Mouse (Mus musculus): Measurements from ENCODE around the gene Kel. TPM values are rescaled to one million over a fixed set of nuclear protein-coding genes. Genes with fewer than 3 reads are reported as not detected.

The Kel gene
- total RNA-seq (2021), result 1 to 10 TPM in 1 of 2 experiments, not detected in 1; 2.3 TPM
- long read RNA-seq, experiment 1, partial matches to known transcripts, result 0 of 1 reads
- long read RNA-seq, experiment 1, other reads (novel, unspliced or antisense), result 1 of 1 reads
- long read RNA-seq, experiment 2, result 0 reads

DNA sequence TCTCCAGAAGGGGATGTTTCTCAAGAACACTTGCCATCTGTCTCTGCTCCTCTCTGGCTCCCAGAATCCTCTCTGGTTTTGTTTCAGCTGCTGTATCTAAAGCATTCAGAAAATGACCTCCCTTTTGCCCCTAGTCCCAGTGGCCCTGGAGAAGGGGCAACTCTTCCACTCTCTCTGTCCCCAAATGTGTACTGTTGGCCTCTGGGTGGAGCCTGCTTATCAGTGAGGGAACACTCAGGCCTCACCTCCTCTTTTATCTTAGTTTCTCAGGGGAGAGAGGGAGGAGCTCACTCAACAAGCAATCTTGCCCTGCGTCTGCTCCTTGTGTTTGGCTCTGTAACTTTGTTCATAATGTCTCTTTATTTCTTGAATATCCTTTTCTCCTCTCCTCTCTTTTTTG is at the start of gene Kel:
Gene Kel (minus strand): TSS at position 217 of the 400 bp plus-strand sequence.
- DNase-seq, result no peak

DNA sequence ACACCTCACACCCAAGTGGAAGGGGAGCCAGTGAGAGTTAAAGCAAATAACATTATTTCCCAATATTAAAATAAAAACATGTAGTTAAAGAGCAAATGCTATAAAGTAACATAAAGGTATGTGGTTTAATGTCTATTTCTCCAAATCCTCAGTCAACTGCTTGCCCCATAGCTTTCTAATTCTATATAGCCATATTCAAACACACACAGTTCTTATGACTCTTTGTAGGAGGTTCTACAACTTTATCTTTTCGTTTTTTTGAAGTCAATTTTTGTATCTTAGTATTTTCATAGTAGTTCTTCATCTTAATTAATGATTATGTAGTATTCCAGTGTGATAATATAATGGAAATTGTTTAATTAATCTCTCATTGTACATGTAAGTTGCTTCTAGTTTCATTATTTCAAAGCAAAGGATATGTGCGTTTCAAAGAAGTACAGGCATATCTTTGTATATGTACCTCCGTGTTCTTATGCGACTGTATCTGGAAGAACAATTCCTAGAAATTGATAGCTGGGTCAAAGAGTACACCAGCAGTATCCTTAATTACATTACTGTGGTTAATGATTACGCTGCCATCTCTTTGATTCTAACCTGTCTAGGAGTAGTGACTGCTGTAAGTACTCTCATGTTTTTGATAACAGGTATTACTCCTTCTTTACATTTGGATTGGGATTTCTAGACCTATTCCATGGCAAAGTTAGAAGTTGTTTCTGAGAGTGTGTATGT is 40.7 kb upstream of the Kel start:
- no peak for DNase-seq

DNA sequence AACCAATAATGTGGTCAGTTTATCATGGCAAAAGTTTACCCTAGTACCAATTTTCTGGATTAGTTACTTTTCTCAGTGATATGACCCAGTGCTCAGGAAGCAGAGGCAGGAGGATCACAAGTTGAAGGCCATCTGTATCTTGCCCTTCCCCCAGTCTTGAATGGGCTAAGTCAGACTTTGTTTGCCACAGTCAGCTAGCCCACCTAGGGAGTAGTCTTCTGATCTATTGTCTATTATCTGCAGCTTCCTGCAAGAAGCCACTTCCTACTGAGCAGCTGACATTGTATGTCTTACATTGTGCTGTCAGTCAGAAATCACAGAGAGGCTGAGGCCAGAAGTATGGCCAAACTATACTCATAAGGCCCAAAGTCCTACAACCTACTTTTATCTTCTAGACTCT is 37.0 kb upstream of the Kel start:
- DNase-seq, result no peak

DNA sequence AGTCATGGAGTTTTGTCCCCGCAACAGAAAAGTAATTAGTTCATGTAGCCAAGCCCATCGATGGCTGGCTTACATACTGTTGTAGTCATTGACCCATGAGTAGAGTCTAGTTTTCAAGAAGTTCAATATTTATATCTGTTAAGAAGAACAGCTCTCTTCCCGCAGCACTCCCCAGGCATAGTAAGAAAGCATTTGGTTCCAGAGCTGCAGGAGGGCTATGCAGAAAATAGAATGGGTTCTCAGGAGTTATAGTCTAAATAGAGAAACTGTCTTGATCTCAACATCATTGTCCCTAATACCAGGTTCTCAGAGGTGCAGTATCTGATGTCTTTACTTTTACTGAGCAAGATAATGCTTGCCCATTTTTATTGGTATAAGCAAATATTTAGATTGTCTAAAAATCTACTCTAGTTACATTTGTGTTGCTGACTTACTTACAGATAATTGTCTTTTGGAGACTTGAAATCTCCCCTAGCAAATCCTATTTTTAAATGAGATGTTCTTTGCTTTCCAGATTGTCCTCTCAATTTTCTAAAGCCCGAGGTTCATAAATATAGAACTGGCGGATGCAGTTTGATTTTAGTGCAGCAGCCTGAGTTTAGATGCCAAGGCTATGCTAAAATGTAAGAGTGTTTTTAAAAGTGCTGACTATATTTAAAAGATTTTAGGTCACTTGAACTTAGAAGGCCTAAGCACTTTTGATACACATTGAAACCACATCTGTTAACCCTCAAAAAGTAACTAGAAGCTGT is 30.8 kb upstream of the Kel start:
- no peak for DNase-seq

DNA sequence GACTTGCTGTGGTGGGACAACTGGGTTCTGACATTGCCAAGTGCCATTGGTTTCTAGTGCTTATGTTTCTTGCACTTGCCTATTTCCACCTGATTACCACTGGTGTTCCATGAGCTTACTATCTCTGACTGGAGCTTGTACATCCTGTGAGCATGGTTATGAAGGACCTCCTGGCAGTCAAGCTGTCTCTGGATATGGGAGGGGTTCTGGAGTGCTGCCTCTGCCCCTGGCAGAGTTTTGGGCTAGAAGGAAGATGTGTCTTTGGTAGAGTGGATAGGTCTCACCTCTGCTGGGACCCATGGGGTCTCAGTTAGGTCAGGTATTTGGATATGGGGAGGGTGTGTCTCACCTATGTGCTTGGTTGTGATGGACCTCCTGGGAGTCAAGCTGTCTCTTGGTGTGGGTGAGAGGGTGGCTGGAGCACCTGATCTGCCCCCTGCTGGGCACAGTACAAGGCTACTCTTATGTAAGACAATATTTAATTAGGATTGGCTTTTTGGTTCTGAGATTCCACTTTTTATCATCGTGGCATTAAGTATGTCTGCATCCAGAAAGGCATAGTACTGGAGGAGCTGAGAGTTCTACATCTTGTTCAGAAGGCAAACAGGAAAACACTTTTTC is 24.0 kb upstream of the Kel start:
- no peak for DNase-seq

DNA sequence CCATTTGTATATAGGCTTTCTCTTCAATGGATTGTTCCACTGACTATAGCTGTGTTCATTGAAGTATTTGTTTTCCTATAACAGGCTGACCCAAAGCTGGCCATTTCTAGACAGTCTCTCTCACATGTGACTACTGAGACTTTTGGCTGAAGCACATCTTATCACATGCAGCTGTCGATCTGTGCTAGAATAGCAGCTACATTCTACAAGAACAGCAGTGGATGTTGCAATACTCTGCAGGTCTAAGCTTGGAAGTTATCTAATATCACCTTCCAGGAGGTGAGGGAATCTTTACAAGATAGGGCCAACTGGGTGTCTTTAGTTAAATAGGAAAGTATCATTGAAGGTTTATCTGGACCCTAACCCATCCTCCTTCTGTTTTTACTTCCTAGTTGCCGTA is 17.3 kb upstream of the Kel start:
- no peak for DNase-seq

DNA sequence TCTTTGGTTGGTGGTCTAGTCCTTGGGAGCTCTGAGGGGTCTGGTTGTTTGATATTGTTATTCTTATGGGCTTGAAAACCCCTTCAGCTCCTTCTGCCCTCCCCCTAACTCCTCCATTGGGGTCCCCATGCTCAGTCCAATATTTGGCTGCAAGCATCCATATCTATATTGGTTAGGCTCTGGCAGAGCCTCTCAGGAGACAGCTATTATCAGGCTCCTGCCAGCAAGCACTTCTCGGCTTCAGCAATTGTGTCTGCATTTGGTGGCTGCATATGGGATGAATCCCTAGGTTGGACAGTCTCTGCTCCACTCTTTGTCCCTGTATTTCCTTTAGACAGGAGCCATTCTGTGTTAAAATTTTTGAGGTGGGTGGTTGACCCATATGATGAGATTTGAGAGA is 6.1 kb upstream of the Kel start:
- DNase-seq, result no peak

DNA sequence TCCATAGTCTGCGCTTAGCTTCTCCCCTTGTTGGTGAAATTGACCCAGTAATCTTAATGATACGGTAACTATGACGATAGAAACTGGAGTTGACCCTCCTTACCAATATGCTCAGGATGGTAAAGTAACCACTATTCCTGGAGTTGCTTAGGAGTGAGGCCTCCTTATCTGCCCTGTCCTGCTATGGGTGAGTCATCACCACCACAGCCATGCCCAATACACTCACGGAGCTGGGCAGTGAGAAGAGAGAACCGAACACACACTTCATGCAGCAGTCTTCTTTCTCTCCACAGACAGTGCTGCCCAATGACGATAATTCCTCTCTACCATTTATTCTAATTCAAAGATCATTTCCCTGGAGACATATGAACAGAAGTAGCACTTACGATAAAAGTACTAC is 2.1 kb upstream of the Kel start:
- DNase-seq, result no peak

DNA sequence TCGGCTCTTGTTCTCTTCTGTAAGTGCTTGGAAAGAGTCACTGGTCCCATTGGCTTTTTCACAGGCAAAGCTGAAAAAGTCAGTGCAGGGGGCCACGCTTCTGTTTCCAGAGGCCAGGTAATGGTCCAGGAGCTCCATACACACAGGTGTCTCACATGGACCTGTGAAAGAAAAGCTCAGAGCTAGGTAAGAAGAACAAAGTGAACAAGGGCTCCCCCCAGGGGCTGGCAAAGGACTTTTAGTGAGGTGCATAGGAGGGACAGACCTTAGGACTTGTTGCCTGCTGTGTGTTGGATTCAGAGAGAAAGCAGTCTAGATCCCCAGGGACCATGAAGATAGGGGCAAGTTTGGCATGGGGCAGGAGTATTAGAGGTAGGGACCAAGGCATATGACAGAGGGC is 1.2 kb downstream of the Kel start:
- DNase-seq, result no peak

DNA sequence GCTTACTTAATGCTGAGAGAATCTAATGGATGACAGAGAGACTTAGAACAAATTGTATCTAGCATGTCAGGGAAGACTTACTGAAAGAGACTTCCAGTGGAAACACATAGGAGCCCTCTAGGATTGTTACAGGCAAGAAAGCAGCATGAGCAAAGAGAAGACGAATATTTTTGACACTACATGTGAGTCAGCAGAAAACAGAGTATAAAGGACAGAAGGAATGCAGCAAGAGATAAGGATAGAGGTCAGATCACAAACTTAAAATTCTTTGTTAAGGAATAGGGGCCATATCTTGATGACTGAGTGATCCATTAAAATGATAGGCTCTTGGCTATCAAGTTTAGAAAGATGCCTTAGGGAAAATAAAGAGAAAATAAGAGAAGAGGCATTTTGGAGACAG is 2.9 kb downstream of the Kel start:
- DNase-seq, result no peak

DNA sequence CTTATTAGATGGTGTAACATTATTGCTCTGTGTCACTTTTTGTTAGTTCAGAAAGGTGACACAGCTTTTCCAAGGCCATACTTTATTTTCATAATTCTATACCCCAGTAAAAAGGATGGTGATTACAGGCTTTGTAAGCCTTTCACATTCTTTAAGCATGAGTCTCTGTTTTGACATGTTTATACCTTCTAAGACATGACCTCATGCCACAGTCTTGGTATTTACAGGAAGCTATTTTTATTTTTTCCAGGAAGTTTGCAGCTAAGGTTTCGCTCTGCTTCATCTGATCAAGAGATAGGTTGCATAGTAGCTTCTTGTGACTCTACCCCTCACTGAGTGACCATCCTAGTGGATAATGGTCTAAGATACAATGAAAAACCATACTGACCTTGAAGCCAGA is 9.7 kb downstream of the Kel start:
- DNase-seq, result no peak

DNA sequence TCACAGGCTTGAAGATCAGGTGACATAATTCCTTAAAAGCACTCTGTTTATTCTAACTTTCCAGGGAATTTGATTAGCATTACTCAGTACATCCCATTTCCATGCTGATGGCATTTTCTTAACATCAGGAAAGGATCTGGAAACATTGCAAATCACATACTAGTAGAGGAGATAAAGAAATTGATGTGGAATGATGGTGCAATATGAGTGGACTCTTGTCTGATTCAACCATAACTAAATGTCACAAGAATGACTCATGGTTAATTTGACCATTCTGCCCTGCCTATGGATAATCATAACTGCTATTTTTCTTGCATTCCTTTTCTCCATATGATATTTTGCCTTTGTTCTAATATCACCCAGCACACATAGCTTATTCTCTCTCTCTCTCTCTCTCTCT is 11.9 kb downstream of the Kel start:
- DNase-seq, result no peak

DNA sequence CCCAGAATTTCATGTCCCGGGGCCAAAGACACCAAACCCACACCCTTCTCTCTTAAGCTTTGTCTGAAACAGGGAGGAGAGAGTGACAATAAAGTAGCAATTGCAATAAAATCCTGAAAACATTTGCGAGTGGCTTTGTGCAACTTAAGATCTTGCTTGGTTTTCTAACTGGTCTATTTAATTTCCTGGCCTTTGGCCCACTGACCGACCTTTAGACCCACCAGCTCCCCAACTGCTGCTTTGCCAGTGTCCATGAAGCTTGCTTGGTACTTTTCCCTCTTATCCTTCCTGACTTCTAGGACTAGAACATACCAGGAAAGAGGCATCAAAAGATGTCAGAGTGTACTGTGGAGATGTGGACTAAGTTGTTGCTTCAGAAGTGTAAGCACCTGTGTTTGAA is 18.5 kb downstream of the Kel start:
- DNase-seq, result no peak

DNA sequence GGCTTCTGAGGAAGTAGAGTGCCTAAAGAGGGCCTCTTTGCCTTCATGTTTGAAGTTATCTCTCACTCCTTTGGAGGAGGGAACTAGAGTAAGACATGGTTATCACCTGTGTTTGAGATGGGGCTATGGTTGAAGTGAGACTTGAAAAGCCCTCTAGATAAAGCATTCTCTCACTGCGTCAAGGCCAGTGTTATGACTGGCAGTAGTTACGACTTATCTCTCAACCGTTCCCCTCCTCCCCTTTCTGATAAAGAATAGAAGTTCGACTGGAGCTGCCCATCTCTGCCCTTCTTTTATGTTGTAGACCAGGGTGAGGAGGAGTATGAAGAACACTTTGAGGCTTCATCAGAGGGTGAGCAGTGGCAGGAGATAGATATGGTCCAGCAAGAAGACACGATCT is 19.2 kb downstream of the Kel start:
- DNase-seq, result no peak

DNA sequence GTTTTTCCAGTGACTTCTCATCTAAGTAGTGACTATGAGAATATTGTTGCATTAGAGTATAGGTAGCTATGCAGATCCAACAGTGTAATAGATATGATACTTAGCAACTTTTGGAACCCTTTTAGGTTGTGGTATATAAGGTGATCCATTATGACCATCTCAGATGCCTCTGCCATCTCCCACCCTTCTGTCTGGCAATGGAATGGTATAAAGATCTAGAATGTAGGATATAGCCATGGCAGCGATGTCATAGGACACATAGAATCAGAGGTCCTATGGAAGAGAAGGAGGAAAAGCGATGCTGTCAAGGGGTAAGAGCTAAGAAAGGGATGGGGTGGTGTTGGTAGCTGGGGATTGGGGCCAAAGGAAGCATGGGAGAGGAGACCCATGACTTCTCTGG is 20.0 kb downstream of the Kel start, which contains the start of gene Llcfc1:
Gene Llcfc1 (plus strand): TSS at position 301 of the 400 bp plus-strand sequence.
- no peak for DNase-seq

DNA sequence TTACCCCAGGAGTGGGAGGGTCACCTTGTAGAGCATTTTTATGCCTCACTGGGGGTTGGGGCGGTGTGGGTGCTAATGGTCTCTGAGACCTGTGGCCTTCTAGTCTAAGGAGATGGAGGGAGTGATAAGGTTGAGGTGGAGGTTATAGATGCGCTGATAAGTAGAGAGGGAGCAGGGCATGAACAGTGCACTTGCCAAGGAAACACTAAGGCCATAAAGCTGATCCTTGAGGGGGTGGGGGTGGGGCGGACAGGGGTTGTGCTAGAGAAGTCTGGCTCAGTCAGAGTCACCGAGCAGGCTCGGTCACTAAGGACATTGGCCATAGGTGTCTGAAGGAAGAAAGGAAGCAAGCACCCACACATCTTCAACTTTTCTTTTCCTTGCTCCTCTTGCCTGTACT is 22.5 kb downstream of the Kel start:
- DNase-seq, result no peak

DNA sequence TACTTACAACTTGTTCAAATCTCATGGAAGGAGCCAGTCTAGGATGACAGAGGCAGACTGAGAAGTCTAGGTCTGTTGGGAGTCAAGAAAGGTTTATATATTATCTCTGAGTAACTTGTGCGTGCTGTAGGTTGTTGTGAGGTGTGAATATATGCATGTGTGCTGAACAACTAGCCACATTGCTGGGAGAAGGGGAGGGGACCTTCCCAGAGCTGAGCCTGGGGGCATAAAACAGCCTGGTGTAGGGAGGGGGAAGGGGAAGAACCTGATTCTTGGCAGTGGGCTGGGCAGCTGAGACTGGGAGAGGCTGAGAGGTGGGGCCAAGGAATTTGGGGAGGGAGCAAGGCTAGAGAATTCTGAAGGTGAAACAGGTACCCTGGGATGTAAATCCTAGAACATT is 23.5 kb downstream of the Kel start, which contains the start of gene Trpv5:
Gene Trpv5 (minus strand): TSS at position 101 of the 400 bp plus-strand sequence.
- DNase-seq, result no peak

DNA sequence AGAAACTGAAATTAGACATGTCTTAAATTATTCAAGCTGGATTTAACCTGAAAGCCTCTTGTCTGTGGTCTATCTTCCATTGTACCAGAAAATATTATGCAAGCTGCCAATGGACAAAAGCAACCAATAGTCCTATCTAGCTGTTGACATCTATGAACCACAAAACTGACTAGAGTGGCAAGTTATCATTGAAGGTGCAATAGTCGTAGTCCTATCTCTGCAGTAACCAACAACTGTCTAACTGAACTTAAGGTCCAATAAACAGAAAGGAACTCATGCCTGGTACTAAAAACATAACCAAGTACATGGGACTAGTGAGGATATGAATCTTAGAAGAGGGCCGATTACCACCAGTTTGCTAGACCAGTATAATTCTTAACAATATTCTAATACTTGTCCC is 27.6 kb downstream of the Kel start:
- no peak for DNase-seq

DNA sequence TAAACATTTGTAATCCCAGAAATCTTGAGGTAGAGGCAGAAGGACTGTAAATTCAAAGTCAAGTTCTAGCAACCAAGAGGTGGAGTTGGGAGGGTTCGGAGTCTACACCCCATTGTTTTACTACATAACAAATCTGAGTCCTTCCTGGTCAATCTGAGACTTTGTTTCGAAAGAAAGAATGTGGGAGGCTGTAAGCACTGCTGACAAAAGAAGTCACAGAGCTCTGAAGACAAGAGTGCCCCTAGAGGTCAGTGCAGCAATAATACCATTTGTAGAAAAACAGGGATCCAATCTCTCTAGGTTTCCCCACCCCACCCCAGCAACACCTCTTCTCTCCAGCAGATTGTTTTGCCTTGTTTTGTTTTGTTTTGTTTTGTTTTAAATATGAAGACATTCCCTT is 41.8 kb downstream of the Kel start:
- DNase-seq, result no peak

DNA sequence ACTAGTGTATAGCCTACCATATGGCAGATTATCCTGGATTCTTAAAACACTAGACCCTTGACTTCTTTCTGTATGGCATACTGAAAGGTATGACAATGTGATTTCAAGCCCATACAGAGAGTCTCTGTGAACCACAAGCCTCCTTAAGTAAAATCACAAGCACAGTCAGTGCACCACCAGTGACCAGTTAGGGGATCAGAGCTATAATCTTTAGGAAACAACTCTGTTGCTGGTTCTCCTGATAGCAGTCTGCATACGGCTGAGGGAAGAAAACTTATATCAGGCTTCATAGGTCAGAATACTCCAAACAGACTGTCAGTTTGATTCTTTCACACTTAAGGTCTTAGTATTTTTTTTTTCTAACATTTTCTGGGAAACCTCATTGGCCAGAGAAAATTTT is 45.7 kb downstream of the Kel start:
- DNase-seq, result no peak

DNA sequence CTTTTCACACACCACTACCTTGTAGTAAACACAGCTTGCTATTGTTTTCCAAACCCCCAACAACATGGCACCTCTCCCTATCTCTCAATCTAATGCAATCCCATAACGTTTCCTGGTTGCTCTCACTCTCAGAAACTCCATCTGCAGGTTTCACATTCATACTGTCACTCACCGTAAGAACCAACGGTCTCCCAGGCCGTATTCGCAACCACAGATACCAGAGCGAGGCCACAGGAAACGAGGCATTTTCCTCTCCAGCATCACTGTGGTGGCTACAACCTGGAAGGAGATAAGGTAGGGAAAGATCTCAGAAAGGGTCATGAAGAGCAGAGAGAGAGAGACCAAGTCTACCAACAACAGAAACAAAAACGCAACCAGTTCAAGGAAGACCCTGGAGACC is 49.5 kb downstream of the Kel start:
- no peak for DNase-seq

DNA sequence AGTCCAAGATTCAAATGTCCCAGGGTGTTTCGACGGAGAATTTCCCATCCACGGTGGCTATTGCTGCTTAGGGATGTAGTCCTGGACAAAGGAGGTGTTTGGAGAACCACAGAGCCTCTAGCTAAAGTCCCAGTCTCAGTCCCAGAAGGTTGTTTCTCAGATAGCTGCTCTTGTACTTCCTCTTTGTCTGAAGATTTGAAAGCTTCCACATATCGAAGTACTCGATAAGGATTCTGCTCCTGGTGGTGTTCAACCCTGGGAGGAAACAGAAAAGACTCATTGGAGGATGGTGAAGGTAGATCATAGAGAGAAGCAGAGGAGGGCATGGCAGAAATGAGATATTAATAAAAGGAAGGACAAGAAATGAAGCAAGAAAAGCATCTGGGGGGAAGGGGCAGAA is 51.0 kb downstream of the Kel start:
- no peak for DNase-seq

DNA sequence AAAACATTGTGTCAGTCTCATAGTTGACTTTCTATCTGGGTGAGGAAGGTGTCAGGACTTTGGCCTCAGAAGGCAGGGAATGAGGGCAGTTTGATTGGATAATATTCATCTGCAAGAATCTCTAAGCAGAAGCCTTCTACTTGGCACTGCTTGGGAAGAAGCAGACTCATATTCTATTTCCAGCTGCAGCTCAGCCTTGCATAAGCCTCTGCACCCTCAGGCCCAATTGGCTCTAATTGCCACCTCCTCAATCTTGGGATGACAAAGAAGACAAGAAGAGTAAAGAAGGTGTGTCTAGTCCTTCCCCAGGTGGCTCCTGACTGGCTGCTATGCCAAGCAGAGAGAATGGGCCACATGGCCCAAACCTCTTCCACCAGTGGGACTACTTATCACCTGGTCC is 57.5 kb downstream of the Kel start:
- DNase-seq, result no peak
